Mouse (Mus musculus) ES-Bruce4 (cell line): ENCODE measurements around the gene Ephb4. TPM values are rescaled to one million over a fixed set of nuclear protein-coding genes. Genes with fewer than 3 reads are reported as not detected.

Experiments
- H3K27ac ChIP-seq: 2 replicates; pipeline ENCODE4 v1.5.1; 2012; ENCODE audit warnings: low read length, inconsistent platforms; ENCODE audit not compliant: insufficient read depth
- H3K27me3 ChIP-seq: 2 replicates; pipeline ENCODE4 v1.6.1; 2012; ENCODE audit warnings: mild to moderate bottlenecking, low read length, inconsistent platforms; ENCODE audit not compliant: control insufficient read depth, poor library complexity, insufficient read depth, severe bottlenecking
- H3K36me3 ChIP-seq: 2 replicates; pipeline ENCODE4 v1.6.1; 2012; ENCODE audit warnings: inconsistent platforms, mild to moderate bottlenecking, low read length, moderate library complexity; ENCODE audit not compliant: control insufficient read depth, poor library complexity, insufficient read depth, severe bottlenecking
- H3K4me1 ChIP-seq: one replicate; pipeline ENCODE4 v1.8.1; 2011; ENCODE audit warnings: low read length; ENCODE audit not compliant: control insufficient read depth, insufficient read depth
- H3K4me3 ChIP-seq: 2 replicates; pipeline ENCODE4 v1.5.1; 2011; ENCODE audit warnings: low read depth, mild to moderate bottlenecking, low read length
- H3K9ac ChIP-seq: 2 replicates; pipeline ENCODE4 v1.6.1; 2012; ENCODE audit warnings: low read depth, mild to moderate bottlenecking, inconsistent platforms; ENCODE audit not compliant: poor library complexity, severe bottlenecking
- H3K9me3 ChIP-seq: replicated peaks from 2 replicates; pipeline ENCODE4 v1.6.1; 2012; ENCODE audit warnings: mild to moderate bottlenecking, low read length, inconsistent platforms; ENCODE audit not compliant: control insufficient read depth, poor library complexity, insufficient read depth, severe bottlenecking
- CTCF ChIP-seq: IDR thresholded peaks from one replicate; pipeline ENCODE4 v1.8.1; 2011; ENCODE audit warnings: low read depth, low read length
- EP300 ChIP-seq: IDR thresholded peaks from 2 replicates; pipeline ENCODE4 v1.6.1; 2011; ENCODE audit warnings: low read depth, low read length; ENCODE audit not compliant: insufficient read depth
- POLR2A ChIP-seq: IDR thresholded peaks from one replicate; pipeline ENCODE4 v1.8.1; 2011; ENCODE audit warnings: low read length; ENCODE audit not compliant: insufficient read depth
- polyA plus RNA-seq: library from polyadenylated mRNA; stranded (reverse); fragments of >200 nt; gene quantifications from 2 replicates; pipeline ENCODE4 v1.2.4, GENCODE M21; 2011; ENCODE audit warnings: low read depth; ENCODE audit not compliant: missing spikeins, insufficient read depth, insufficient read length

Gene Ephb4
- polyA plus RNA-seq, 1 experiment: 17.1 TPM

- no peaks in the 10 kb centered on the region for H3K9me3 ChIP-seq
- no peak overlapping the region for H3K4me3 ChIP-seq
- H3K27me3 ChIP-seq: no peaks in the 10 kb centered on the region
- H3K9ac ChIP-seq: no peak overlapping the region
- no peak for TF ChIP-seq EP300
- no peak for TF ChIP-seq CTCF
- TF ChIP-seq POLR2A: no peak
- 0 out of 2 replicates have a peak overlapping the region, but pooled peaks have one; percentile 16 for H3K27ac ChIP-seq
- peaks cover 20% of the 10 kb centered on the region for H3K36me3 ChIP-seq
- H3K4me1 ChIP-seq: peaks cover 11% of the 10 kb centered on the region
These were observed 24.7 kb downstream of the Ephb4 start for GRCm38 (mm10) chr5:137374521-137375080.

GRCm38 (mm10) chr5:137375627-137376026, 25.7 kb downstream of the Ephb4 start:
- no peak overlapping the region for H3K4me3 ChIP-seq

GRCm38 (mm10) chr5:137376198-137376597, 26.3 kb downstream of the Ephb4 start:
- H3K9ac ChIP-seq: no peak overlapping the region
- H3K27me3 ChIP-seq: no peaks in the 10 kb centered on the region
- TF ChIP-seq CTCF: peak; percentile 30
- TF ChIP-seq POLR2A: no peak
- no peak overlapping the region for H3K4me3 ChIP-seq
- no peaks in the 10 kb centered on the region for H3K9me3 ChIP-seq
- peaks cover 13% of the 10 kb centered on the region for H3K36me3 ChIP-seq
- H3K4me1 ChIP-seq: peaks cover 11% of the 10 kb centered on the region
- H3K27ac ChIP-seq: 0 out of 2 replicates have a peak overlapping the region, but pooled peaks have one; percentile 14

More at GRCm38 (mm10) chr5:137375627-137376026, 25.7 kb downstream of the Ephb4 start:
- H3K27me3 ChIP-seq: no peaks in the 10 kb centered on the region
- H3K4me1 ChIP-seq: peaks cover 11% of the 10 kb centered on the region
- H3K27ac ChIP-seq: 0 out of 2 replicates have a peak overlapping the region, but pooled peaks have one; percentile 14
- no peaks in the 10 kb centered on the region for H3K9me3 ChIP-seq
- peaks cover 16% of the 10 kb centered on the region for H3K36me3 ChIP-seq
- no peak overlapping the region for H3K9ac ChIP-seq
- TF ChIP-seq EP300 (no peak), CTCF (no peak), POLR2A (no peak)

GRCm38 (mm10) chr5:137376722-137377121, 26.8 kb downstream of the Ephb4 start:
- peaks cover 11% of the 10 kb centered on the region for H3K4me1 ChIP-seq
- H3K27ac ChIP-seq: no peak overlapping the region
- no peak overlapping the region for H3K4me3 ChIP-seq
- H3K27me3 ChIP-seq: no peaks in the 10 kb centered on the region
- H3K9ac ChIP-seq: no peak overlapping the region
- TF ChIP-seq CTCF (no peak), POLR2A (no peak), EP300 (no peak)
- no peaks in the 10 kb centered on the region for H3K9me3 ChIP-seq
- H3K36me3 ChIP-seq: peaks cover 9% of the 10 kb centered on the region

- Histone ChIP-seq H3K27ac (no peak overlapping the region), H3K4me1 (peaks cover 11% of the 10 kb centered on the region), H3K27me3 (no peaks in the 10 kb centered on the region), H3K9me3 (no peaks in the 10 kb centered on the region), H3K9ac (no peak overlapping the region), H3K4me3 (no peak overlapping the region), H3K36me3 (peaks cover 8% of the 10 kb centered on the region)
- no peak for TF ChIP-seq POLR2A
These were observed 27.3 kb downstream of the Ephb4 start for GRCm38 (mm10) chr5:137377176-137377575.

GRCm38 (mm10) chr5:137377603-137378002, 27.7 kb downstream of the Ephb4 start:
- Histone ChIP-seq H3K4me3 (no peak overlapping the region), H3K9me3 (no peaks in the 10 kb centered on the region), H3K27ac (no peak overlapping the region), H3K4me1 (peaks cover 11% of the 10 kb centered on the region), H3K36me3 (peaks cover 4% of the 10 kb centered on the region), H3K9ac (no peak overlapping the region), H3K27me3 (no peaks in the 10 kb centered on the region)
- TF ChIP-seq CTCF: no peak
- TF ChIP-seq EP300: no peak
- TF ChIP-seq POLR2A: no peak
